Mouse (Mus musculus) spleen, adult 2 months (tissue): ENCODE measurements around the gene Svs5.

ENCODE experiments used
- CTCF ChIP-seq: fragments of 200-500 bp; IDR thresholded peaks from 2 replicates; pipeline ENCODE4 v1.5.1; 2011; ENCODE audit warnings: mild to moderate bottlenecking, inconsistent platforms; ENCODE audit not compliant: insufficient read depth, insufficient read length, insufficient replicate concordance; ENCODE audit errors: extremely low read depth
- POLR2A ChIP-seq: fragments of 200-500 bp; IDR thresholded peaks from 2 replicates; pipeline ENCODE4 v1.6.1; 2011; ENCODE audit warnings: low read depth, low read length, inconsistent platforms

DNA sequence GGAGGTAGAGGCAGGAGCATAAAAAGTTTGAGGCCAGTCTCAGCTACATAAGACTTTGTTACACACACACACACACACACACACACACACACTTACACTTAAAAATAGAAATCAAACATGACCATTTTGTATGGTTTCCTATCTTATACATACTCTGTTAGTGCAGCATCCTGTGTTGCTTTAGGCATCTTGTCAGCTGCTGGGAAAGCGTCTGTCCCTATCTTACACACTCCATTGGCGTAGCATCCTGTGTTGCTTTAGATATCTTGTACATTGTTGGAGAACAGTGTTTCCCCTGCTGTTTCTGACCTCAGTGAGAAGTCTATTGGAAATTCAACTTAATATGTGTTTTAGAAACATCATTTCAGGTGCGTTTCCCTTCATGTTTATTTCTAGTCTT is 20.2 kb downstream of the Svs5 start:
- TF ChIP-seq CTCF (no peak), POLR2A (no peak)
